Mouse (Mus musculus): ENCODE results near the gene Narf.

Narf gene

DNA sequence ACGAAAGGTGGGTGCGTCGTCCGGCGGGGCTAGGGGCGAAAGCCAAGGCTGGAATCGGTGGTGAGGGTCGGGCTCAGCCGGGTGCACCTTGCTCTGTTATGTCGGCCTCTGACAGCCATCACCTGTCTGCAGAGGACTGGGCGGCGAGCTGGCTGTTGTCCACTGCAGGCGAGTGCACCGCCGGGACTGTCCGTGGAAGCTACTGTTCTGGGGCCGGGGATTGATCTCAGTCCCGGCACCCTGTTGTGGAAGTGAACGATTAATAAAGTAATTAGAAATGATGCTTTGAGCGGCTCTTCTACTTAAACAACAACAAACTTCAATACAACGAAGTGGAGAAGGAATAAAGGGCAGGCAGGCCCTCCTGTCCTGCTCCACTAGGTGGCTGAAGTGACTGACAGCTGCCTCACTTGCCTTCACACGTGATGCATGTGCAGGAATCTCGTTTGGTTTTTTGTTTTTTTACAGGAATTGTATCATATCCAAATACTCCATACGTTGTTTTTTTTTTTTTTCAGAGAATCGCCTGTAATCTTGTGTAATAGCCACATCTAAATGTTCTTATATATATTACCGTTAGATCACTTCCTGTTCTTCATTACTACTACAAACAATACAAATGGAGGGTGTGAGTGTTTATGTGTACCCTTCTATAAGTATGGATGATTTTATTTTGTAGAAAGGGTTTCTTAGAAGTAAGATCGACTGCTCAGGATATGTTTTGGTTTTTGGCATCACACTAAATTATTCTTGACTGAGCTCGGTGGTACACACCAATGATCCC, 484 bp downstream of the Narf start:
- peak; percentile 57 to 69 for DNase-seq

- DNase-seq = no peak
Measured at GRCm38 (mm10) chr11:121239669-121240068, 2.6 kb downstream of the Narf start.

DNA sequence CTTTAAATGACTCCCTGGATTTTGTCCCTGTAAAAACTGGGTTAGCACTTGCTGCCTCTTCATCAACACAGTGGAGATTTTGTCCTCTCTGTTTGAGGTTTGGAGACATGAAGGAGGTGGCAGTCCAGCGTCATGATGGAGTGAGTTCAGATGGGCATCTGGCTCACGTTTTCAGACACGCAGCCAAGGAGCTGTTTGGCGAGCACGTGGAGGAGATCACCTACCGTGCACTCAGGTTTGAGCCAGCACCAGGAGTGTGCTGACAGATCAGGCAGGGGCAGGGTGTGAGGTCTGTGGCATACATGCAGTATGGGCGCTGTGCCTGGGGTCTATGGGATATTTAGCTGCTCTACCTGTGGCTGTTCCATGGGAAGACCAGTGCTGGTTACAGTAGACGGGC, 13.1 kb downstream of the Narf start:
- DNase-seq = no peak

DNA sequence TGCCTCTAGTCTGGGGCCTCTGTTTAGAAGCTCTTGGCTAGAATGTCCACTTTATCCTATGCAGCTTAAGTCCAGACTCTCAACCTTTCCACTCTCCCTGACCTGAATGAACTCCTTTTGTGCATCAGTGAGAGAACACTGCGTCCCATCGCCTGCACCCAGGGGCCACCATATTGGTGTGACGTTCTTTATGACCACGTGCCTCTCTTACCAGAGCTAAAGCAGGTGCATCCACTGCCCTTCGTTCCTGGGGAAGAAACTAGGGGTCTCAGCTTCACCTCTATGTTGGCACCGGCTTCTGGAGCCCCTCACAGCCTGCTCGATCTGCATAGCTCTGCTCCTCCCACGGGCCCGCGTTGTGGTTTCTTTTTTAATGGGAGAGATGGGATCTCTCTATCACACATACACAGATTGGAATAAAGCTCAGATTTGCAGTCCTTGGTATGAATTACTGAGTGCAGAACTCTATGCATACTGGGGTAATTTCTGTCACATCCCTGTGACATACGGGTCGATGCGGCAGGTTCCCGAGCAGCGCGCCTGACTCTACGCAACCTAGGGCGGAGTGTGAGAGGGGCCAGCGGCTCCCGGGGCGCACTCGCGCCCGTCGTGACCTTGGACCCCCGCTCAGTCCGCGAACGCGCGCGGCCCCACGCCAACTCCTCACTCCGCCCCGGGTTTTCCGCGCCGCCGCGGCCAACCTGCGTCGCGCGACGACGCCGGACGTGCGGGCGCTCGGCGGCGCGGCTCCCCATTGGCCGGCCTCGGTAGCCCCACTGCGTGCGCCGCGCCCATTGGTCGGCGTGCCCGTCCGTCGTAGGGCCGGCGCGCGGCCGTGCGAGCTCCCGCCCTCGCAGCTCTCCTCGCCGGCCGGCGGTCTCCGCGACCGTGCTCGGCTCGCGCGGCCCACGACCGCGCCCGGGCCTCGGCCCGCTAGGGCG, 22.4 kb downstream of the Narf start, which contains the start of gene Foxk2:
Gene Foxk2 (plus strand): TSS at position 831 of the 941 bp plus-strand sequence.
- DNase-seq = peak; percentile 93 to 97

- peak in 1 of 2 experiments; percentile 44 for DNase-seq
Measured at GRCm38 (mm10) chr11:121260211-121260906, 23.3 kb downstream of the Narf start.

- no peak for DNase-seq
Measured at GRCm38 (mm10) chr11:121261074-121261473, 24.0 kb downstream of the Narf start.

DNA sequence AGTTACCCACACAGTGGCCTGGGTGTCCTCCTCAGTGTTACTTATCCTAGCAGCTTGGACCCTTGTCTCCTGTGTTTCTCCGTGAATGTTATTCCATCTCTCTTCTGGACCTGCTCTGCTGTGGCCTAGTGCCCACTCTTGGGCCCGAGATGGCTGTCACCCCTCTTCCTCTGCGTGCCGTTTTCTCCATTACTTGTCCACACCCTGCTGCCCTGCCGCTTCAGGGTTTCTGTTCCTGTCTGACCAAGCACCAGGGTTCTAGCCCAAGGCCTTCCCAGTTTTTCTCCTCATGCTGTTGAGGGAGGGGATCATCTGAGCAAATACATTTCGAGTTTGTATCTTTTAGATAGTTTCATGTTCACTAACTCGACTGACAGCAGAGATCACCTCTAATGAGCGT, 40.5 kb downstream of the Narf start:
- no peak for DNase-seq

- no peak for DNase-seq
Measured at GRCm38 (mm10) chr11:121278011-121278410, 41.0 kb downstream of the Narf start.

DNA sequence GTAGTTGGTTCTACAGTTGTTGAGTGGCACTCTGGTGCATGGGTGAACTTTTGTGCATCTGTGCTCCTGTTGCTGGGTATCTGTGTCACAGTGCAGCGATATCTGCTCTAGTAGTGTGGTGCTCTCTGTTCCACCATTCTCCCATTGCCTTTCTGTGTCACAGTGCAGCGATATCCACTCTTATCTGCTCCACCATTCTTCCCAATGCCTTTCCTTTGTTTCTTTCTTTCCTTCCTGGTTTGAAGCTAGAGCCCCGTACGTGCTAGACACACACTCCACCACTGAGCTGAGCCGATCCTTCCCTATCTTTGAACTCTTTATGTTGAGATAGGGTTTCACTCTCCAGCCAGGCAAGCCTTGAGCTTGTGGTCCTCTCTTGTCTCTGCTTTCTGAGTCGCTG, 45.9 kb downstream of the Narf start:
- no peak for DNase-seq

DNA sequence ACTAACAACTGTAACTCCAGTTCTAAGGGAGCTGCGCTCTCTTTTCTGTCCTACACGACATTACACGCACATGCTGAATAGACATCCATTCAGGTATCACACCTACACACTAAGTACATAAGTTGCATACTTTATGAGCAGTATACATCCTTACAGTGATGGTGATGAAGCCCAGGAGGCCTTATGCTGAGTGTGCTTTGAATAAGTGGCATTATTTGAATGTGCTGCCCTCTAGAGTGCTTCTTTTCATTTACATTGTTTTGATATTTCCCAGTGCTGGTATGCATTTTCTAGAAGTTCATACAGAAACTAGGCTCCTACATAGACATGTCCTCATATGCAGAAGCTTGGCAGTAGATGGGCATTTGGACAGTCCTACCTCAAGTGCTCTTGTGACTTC, 52.8 kb downstream of the Narf start:
- peak in 1 of 2 experiments; percentile 7 for DNase-seq

DNA sequence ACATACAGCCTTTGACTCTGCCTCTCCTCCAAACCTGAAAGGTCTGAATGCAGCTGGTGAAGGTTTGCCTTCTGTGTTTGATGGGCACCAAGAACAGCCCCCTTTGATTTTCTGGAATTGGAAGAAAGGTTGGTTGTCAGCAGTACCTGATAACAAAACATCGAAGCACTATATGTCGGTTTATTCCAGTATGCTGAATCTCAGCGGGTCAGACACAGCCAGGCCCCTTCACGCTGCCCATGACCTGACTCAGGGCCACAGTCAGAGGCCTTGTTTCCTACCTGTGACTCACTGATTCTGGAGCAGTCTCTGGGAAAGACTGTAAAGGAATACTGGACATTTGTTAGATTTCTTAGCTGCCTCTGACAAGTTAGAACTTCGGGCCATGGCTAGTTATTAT, 57.7 kb downstream of the Narf start:
- DNase-seq = no peak

DNA sequence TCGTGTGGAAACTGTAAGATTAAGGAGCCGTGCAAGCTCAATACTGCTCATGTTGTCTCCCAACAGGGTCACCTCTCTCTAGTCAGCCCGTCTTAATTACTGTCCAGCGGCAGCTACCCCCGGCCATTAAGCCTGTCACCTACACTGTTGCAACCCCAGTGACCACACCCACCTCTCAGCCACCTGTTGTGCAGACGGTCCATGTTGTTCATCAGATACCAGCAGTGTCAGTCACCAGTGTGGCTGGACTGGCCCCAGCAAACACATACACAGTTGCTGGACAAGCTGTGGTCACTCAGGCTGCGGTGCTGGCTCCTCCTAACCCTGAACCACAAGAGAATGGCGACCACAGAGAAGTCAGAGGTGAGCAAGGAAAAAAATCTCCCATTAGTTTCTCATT, 61.4 kb downstream of the Narf start:
- DNase-seq = no peak

DNA sequence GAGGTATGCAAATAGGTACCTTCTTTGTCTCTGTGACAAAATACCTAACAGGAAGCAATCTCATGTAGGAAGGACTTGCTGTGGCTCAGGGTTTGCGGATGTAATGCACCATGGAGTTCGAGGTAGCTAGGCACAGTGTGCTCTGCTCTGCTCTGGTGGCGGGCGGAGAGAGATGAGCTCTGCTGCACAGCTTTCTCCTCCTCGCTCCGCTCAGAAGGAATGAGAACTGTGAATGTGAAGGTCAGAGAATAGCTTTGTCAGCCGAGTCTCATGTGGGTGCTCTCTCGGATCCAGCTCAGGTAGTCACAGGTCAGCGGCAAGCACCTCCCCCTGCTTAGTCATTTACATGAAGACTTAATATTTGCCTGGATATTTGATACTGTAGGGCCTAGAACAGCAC, 63.2 kb downstream of the Narf start:
- DNase-seq = peak; percentile 69 to 79

DNA sequence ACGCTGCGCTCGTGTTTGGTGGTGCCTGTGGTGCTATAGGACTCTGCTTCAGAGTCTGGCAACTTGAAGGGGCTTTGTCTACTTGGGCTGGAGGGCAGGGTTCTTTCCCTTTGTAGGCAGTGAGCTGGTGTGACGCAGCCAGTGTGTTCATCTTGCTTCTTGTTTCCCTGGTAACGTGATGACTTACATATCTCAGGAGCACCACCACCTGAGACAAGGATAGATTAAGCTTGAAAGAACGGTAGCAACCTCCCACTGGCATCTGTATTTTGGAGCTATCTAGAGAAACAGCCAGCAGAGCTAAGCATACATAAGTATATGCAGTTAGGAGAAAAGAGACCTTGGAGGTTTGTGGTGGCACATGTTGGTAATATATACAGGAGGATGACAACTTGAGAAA, 68.3 kb downstream of the Narf start:
- DNase-seq = no peak

Measured in kidney, postnatal 36 days (tissue).